Mouse (Mus musculus) R1 (cell line): ENCODE results near the gene Smyd5.
"Not testable (repeated sequence)": the region's sequence is repeated elsewhere in the genome, so short reads cannot be mapped to it uniquely, and the experiment has no call there.

ENCODE experiments used
- DNase-seq: peaks from one replicate; pipeline ENCODE4 v3.0.0-alpha.2; 2018; ENCODE audit warnings: low read depth, low spot score

Smyd5 gene

GRCm38 (mm10) chr6:85447351-85447750 is 15.6 kb downstream of the Smyd5 start:
- DNase-seq = no peak

GRCm38 (mm10) chr6:85450140-85450539 is 18.4 kb downstream of the Smyd5 start:
- DNase-seq = not testable (repeated sequence)

- peak; percentile 99 for DNase-seq
Measured at GRCm38 (mm10) chr6:85450697-85451663, 19.2 kb downstream of the Smyd5 start, which contains the start of gene Cct7. Gene Cct7, plus strand, starts transcription at chr6:85451514.

GRCm38 (mm10) chr6:85451664-85452410 is 20.0 kb downstream of the Smyd5 start, which contains the start of gene Pradc1:
Gene Pradc1, minus strand, starts transcription at chr6:85451970.
- peak; percentile 99 for DNase-seq

GRCm38 (mm10) chr6:85452411-85452665 is 20.5 kb downstream of the Smyd5 start:
- DNase-seq = peak; percentile 67

- DNase-seq = no peak
Measured at GRCm38 (mm10) chr6:85452816-85453215, 21.0 kb downstream of the Smyd5 start.

- no peak for DNase-seq
Measured at GRCm38 (mm10) chr6:85459621-85460020, 27.8 kb downstream of the Smyd5 start.

GRCm38 (mm10) chr6:85465381-85465780 is 33.6 kb downstream of the Smyd5 start:
- peak; percentile 39 for DNase-seq

GRCm38 (mm10) chr6:85469660-85470430 is 38.1 kb downstream of the Smyd5 start:
- no peak for DNase-seq

GRCm38 (mm10) chr6:85471962-85472361 is 40.2 kb downstream of the Smyd5 start:
- DNase-seq = no peak

GRCm38 (mm10) chr6:85472542-85472941 is 40.8 kb downstream of the Smyd5 start:
- no peak for DNase-seq

- peak; percentile 51 for DNase-seq
Measured at GRCm38 (mm10) chr6:85475581-85475980, 43.8 kb downstream of the Smyd5 start.

- DNase-seq = peak; percentile 78
Measured at GRCm38 (mm10) chr6:85477366-85477917, 45.7 kb downstream of the Smyd5 start.

GRCm38 (mm10) chr6:85478416-85478815 is 46.6 kb downstream of the Smyd5 start:
- DNase-seq = peak; percentile 42

- no peak for DNase-seq
Measured at GRCm38 (mm10) chr6:85479979-85480378, 48.2 kb downstream of the Smyd5 start.

GRCm38 (mm10) chr6:85480685-85481084 is 48.9 kb downstream of the Smyd5 start:
- DNase-seq = no peak

GRCm38 (mm10) chr6:85483843-85484721 is 52.3 kb downstream of the Smyd5 start:
- peak; percentile 58 for DNase-seq

- no peak for DNase-seq
Measured at GRCm38 (mm10) chr6:85485738-85486137, 53.9 kb downstream of the Smyd5 start.

GRCm38 (mm10) chr6:85488510-85488909 is 56.7 kb downstream of the Smyd5 start:
- no peak for DNase-seq

- no peak for DNase-seq
Measured at GRCm38 (mm10) chr6:85489717-85490116, 57.9 kb downstream of the Smyd5 start.
